Mouse (Mus musculus): Measurements from ENCODE around the gene Lims1. TPM values are rescaled to one million over a fixed set of nuclear protein-coding genes. Genes with fewer than 3 reads are reported as not detected.

Gene Lims1
- total RNA-seq, 2 experiments from 2014 or later = 30.2 to 30.8 TPM

GRCm38 (mm10) chr10:58427930-58428329, 104.7 kb downstream of the Lims1 start:
- DNase-seq (ENCODE audit: low spot score in 2 of 2) = no peak

- DNase-seq (ENCODE audit: low spot score in 2 of 2) = peak in 1 of 2 experiments; percentile 23
These were observed 122.6 kb downstream of the Lims1 start for GRCm38 (mm10) chr10:58445850-58446249.

GRCm38 (mm10) chr10:58446384-58447279, 123.4 kb downstream of the Lims1 start, which contains the start of gene Ranbp2:
Gene Ranbp2 (plus strand): TSS chr10:58446920.
- DNase-seq (ENCODE audit: low spot score in 2 of 2) = peak; percentile 95 to 98

GRCm38 (mm10) chr10:58447280-58447781, 124.1 kb downstream of the Lims1 start:
- no peak for DNase-seq (ENCODE audit: low spot score in 2 of 2)

GRCm38 (mm10) chr10:58451575-58451974, 128.3 kb downstream of the Lims1 start:
- DNase-seq (ENCODE audit: low spot score in 2 of 2) = no peak

GRCm38 (mm10) chr10:58452185-58452584, 128.9 kb downstream of the Lims1 start:
- DNase-seq (ENCODE audit: low spot score in 2 of 2) = no peak

GRCm38 (mm10) chr10:58459896-58460295, 136.6 kb downstream of the Lims1 start:
- no peak for DNase-seq (ENCODE audit: low spot score in 2 of 2)

Other genes with a start within 250 kb of the Lims1 start
- not detected for gene AW822073, start 98.5 kb upstream of the Lims1 start, total RNA-seq (2021)
- gene Duxf3, start 90.8 kb upstream of the Lims1 start, total RNA-seq (2021) = not detected
- gene Gm4981, start 86.8 kb upstream of the Lims1 start, total RNA-seq (2021) = not detected
- gene Gcc2, start 68.0 kb upstream of the Lims1 start, total RNA-seq (2021) = 10 to 100 TPM; 61.7 to 71.3 TPM
- gene Ranbp2, start 123.5 kb downstream of the Lims1 start, total RNA-seq (2021) = 10 to 100 TPM; 63.9 to 65.9 TPM
- 1 to 10 TPM; 6.2 to 7.8 TPM for gene Ccdc138, start 174.5 kb downstream of the Lims1 start, total RNA-seq (2021)